Mouse (Mus musculus) MEL (cell line): Measurements from ENCODE around the gene Itpr2.

Experiments used
- CTCF ChIP-seq, 3 experiments: IDR thresholded peaks in 2 of 3; conservative IDR thresholded peaks in 1 of 3; 2 replicates each; pipeline ENCODE4 v1.5.1; 2011 to 2012; ENCODE audit warnings: low read length in 3 of 3, low read depth in 2 of 3, mild to moderate bottlenecking in 2 of 3, improper control_type of control experiment in 1 of 3, inconsistent platforms in 1 of 3, mixed read lengths in 1 of 3, moderate library complexity in 1 of 3; ENCODE audit not compliant: control insufficient read depth in 1 of 3, insufficient read depth in 1 of 3, poor library complexity in 1 of 3, severe bottlenecking in 1 of 3
- EP300 ChIP-seq, 2 experiments: IDR thresholded peaks; 2 replicates each; pipeline ENCODE4 v1.6.1; 2011; ENCODE audit warnings: improper control_type of control experiment in 2 of 2, low read length in 2 of 2, low read depth in 1 of 2, mild to moderate bottlenecking in 1 of 2
- POLR2A ChIP-seq, 2 experiments: IDR thresholded peaks; 2 replicates each; pipeline ENCODE4 v1.6.1; 2011 to 2012; ENCODE audit warnings: low read length in 2 of 2, mild to moderate bottlenecking in 2 of 2, control low read depth in 1 of 2, improper control_type of control experiment in 1 of 2, low read depth in 1 of 2, moderate library complexity in 1 of 2; ENCODE audit not compliant: control insufficient read depth in 1 of 2, insufficient read depth in 1 of 2, poor library complexity in 1 of 2
- UBTF ChIP-seq: IDR thresholded peaks from 2 replicates; pipeline ENCODE4 v1.6.1; 2012; ENCODE audit warnings: low read depth, mild to moderate bottlenecking, inconsistent platforms, low read length, improper control_type of control experiment, moderate library complexity, borderline replicate concordance; ENCODE audit not compliant: insufficient read depth

- TF ChIP-seq CTCF (IDR thresholded peaks at IDR 0.05 in 2 of 3, conservative IDR thresholded peaks at IDR 0.05 in 1 of 3; ENCODE audit: control insufficient read depth in 1 of 3, insufficient read depth in 1 of 3, low read depth in 2 of 3, low read length in 3 of 3, poor library complexity in 1 of 3, severe bottlenecking in 1 of 3) = no peak
- TF ChIP-seq POLR2A (IDR thresholded peaks at IDR 0.05; ENCODE audit: control insufficient read depth in 1 of 2, insufficient read depth in 1 of 2, low read depth in 1 of 2, low read length in 2 of 2, poor library complexity in 1 of 2) = no peak
- no peak for TF ChIP-seq EP300 (IDR thresholded peaks at IDR 0.05; ENCODE audit: low read depth in 1 of 2, low read length in 2 of 2)
- TF ChIP-seq UBTF = no peak
Observed at GRCm38 (mm10) chr6:146125621-146126020, 376.4 kb downstream of the Itpr2 start.
